Mouse (Mus musculus): Measurements from ENCODE around the gene Rtl1. TPM values are rescaled to one million over a fixed set of nuclear protein-coding genes. Genes with fewer than 3 reads are reported as not detected.

Rtl1 gene
- polyA plus RNA-seq, 1 experiment from 2014 or later, result 0.98 TPM

- Histone ChIP-seq H3K27ac (ENCODE audit: low read length) (peak overlapping the region; percentile 79), H3K4me2 (ENCODE audit: low read depth, low read length) (no peak overlapping the region), H3K4me3 (ENCODE audit: low read length) (no peak overlapping the region), H3K9me3 (ENCODE audit: control insufficient read depth, low read length) (no peaks in the 10 kb centered on the region), H3K27me3 (replicated peaks; ENCODE audit: control insufficient read depth, insufficient read depth, low read length) (no peaks in the 10 kb centered on the region), H3K9ac (ENCODE audit: low read depth, low read length) (no peak overlapping the region), H3K4me1 (ENCODE audit: control insufficient read depth, insufficient read depth, low read length) (peaks cover 15% of the 10 kb centered on the region), H3K36me3 (ENCODE audit: control insufficient read depth, insufficient read depth, low read length) (peaks cover 10% of the 10 kb centered on the region; the same call in 1 of the 2 replicates)
- whole genome bisulfite sequencing, result 57% methylated on average over 6 of the region's 6 CpGs
- 0 out of 2 replicates have a peak, but pooled peaks have one; percentile 37 for ATAC-seq
These were observed 4.4 kb downstream of the Rtl1 start for GRCm38 (mm10) chr12:109595753-109596152.

- WGBS, result 84% methylated on average over 7 of the region's 7 CpGs
- Histone ChIP-seq H3K9me3 (ENCODE audit: control insufficient read depth, low read length) (no peaks in the 10 kb centered on the region), H3K36me3 (ENCODE audit: control insufficient read depth, insufficient read depth, low read length) (peaks cover 10% of the 10 kb centered on the region; the same call in 1 of the 2 replicates), H3K27me3 (replicated peaks; ENCODE audit: control insufficient read depth, insufficient read depth, low read length) (no peaks in the 10 kb centered on the region), H3K27ac (ENCODE audit: low read length) (peak overlapping the region; percentile 79), H3K4me2 (ENCODE audit: low read depth, low read length) (no peak overlapping the region), H3K4me3 (ENCODE audit: low read length) (no peak overlapping the region), H3K4me1 (ENCODE audit: control insufficient read depth, insufficient read depth, low read length) (peaks cover 15% of the 10 kb centered on the region), H3K9ac (ENCODE audit: low read depth, low read length) (no peak overlapping the region)
- ATAC-seq, result 0 out of 2 replicates have a peak, but pooled peaks have one; percentile 52
These were observed 5.2 kb downstream of the Rtl1 start for GRCm38 (mm10) chr12:109594961-109595360.

GRCm38 (mm10) chr12:109582185-109582584, 17.9 kb downstream of the Rtl1 start:
- Histone ChIP-seq H3K9ac (ENCODE audit: low read depth, low read length) (no peak overlapping the region), H3K4me1 (ENCODE audit: control insufficient read depth, insufficient read depth, low read length) (0 out of 2 replicates have a peak, but pooled peaks cover 2% of the 10 kb centered on the region), H3K9me3 (ENCODE audit: control insufficient read depth, low read length) (no peaks in the 10 kb centered on the region), H3K36me3 (ENCODE audit: control insufficient read depth, insufficient read depth, low read length) (no peaks in the 10 kb centered on the region), H3K4me2 (ENCODE audit: low read depth, low read length) (no peak overlapping the region), H3K27me3 (replicated peaks; ENCODE audit: control insufficient read depth, insufficient read depth, low read length) (no peaks in the 10 kb centered on the region), H3K4me3 (ENCODE audit: low read length) (no peak overlapping the region), H3K27ac (ENCODE audit: low read length) (no peak overlapping the region)
- no peak for ATAC-seq
- 71% methylated on average over 5 of the region's 5 CpGs for WGBS

- Histone ChIP-seq H3K36me3 (ENCODE audit: control insufficient read depth, insufficient read depth, low read length) (peaks cover 4% of the 10 kb centered on the region; the same call in 1 of the 2 replicates), H3K4me1 (ENCODE audit: control insufficient read depth, insufficient read depth, low read length) (no peaks in the 10 kb centered on the region), H3K27ac (ENCODE audit: low read length) (no peak overlapping the region), H3K27me3 (replicated peaks; ENCODE audit: control insufficient read depth, insufficient read depth, low read length) (no peaks in the 10 kb centered on the region), H3K4me2 (ENCODE audit: low read depth, low read length) (no peak overlapping the region), H3K9ac (ENCODE audit: low read depth, low read length) (no peak overlapping the region), H3K9me3 (ENCODE audit: control insufficient read depth, low read length) (no peaks in the 10 kb centered on the region), H3K4me3 (ENCODE audit: low read length) (no peak overlapping the region)
- no peak for ATAC-seq
- WGBS, result 82% methylated on average over 4 of the region's 4 CpGs
These were observed 27.9 kb downstream of the Rtl1 start for GRCm38 (mm10) chr12:109572259-109572658.

GRCm38 (mm10) chr12:109560111-109560695, 39.9 kb downstream of the Rtl1 start:
- H3K9me3 ChIP-seq (ENCODE audit: control insufficient read depth, low read length), result no peaks in the 10 kb centered on the region
- WGBS, result 82% methylated on average over 10 of the region's 10 CpGs
- no peak for ATAC-seq
- no peak overlapping the region for H3K4me2 ChIP-seq (ENCODE audit: low read depth, low read length)
- H3K4me1 ChIP-seq (ENCODE audit: control insufficient read depth, insufficient read depth, low read length), result no peaks in the 10 kb centered on the region
- no peak overlapping the region for H3K9ac ChIP-seq (ENCODE audit: low read depth, low read length)
- H3K27me3 ChIP-seq (replicated peaks; ENCODE audit: control insufficient read depth, insufficient read depth, low read length), result no peaks in the 10 kb centered on the region
- no peak overlapping the region for H3K4me3 ChIP-seq (ENCODE audit: low read length)
- H3K27ac ChIP-seq (ENCODE audit: low read length), result no peak overlapping the region
- H3K36me3 ChIP-seq (ENCODE audit: control insufficient read depth, insufficient read depth, low read length), result no peaks in the 10 kb centered on the region

- Histone ChIP-seq H3K9me3 (ENCODE audit: control insufficient read depth, low read length) (no peaks in the 10 kb centered on the region), H3K4me2 (ENCODE audit: low read depth, low read length) (no peak overlapping the region), H3K27ac (ENCODE audit: low read length) (no peak overlapping the region), H3K4me3 (ENCODE audit: low read length) (no peak overlapping the region), H3K9ac (ENCODE audit: low read depth, low read length) (no peak overlapping the region), H3K36me3 (ENCODE audit: control insufficient read depth, insufficient read depth, low read length) (no peaks in the 10 kb centered on the region), H3K4me1 (ENCODE audit: control insufficient read depth, insufficient read depth, low read length) (no peaks in the 10 kb centered on the region), H3K27me3 (replicated peaks; ENCODE audit: control insufficient read depth, insufficient read depth, low read length) (no peaks in the 10 kb centered on the region)
- no peak for ATAC-seq
- 82% methylated on average over 7 of the region's 7 CpGs for WGBS
These were observed 41.1 kb downstream of the Rtl1 start for GRCm38 (mm10) chr12:109558891-109559487.

- H3K4me1 ChIP-seq (ENCODE audit: control insufficient read depth, insufficient read depth, low read length), result no peaks in the 10 kb centered on the region
- no peaks in the 10 kb centered on the region for H3K36me3 ChIP-seq (ENCODE audit: control insufficient read depth, insufficient read depth, low read length)
- H3K4me3 ChIP-seq (ENCODE audit: low read length), result no peak overlapping the region
These were observed 41.8 kb downstream of the Rtl1 start for GRCm38 (mm10) chr12:109558226-109558824.

GRCm38 (mm10) chr12:109555837-109556409, 44.2 kb downstream of the Rtl1 start:
- Histone ChIP-seq H3K9ac (ENCODE audit: low read depth, low read length) (no peak overlapping the region), H3K27ac (ENCODE audit: low read length) (no peak overlapping the region), H3K4me3 (ENCODE audit: low read length) (no peak overlapping the region), H3K36me3 (ENCODE audit: control insufficient read depth, insufficient read depth, low read length) (no peaks in the 10 kb centered on the region), H3K27me3 (replicated peaks; ENCODE audit: control insufficient read depth, insufficient read depth, low read length) (no peaks in the 10 kb centered on the region), H3K4me2 (ENCODE audit: low read depth, low read length) (no peak overlapping the region), H3K9me3 (ENCODE audit: control insufficient read depth, low read length) (no peaks in the 10 kb centered on the region), H3K4me1 (ENCODE audit: control insufficient read depth, insufficient read depth, low read length) (no peaks in the 10 kb centered on the region)
- WGBS, result 62% methylated on average over 15 of the region's 15 CpGs
- ATAC-seq, result no peak

More at GRCm38 (mm10) chr12:109558226-109558824, 41.8 kb downstream of the Rtl1 start:
- Histone ChIP-seq H3K9me3 (ENCODE audit: control insufficient read depth, low read length) (no peaks in the 10 kb centered on the region), H3K27me3 (replicated peaks; ENCODE audit: control insufficient read depth, insufficient read depth, low read length) (no peaks in the 10 kb centered on the region), H3K4me2 (ENCODE audit: low read depth, low read length) (no peak overlapping the region), H3K27ac (ENCODE audit: low read length) (no peak overlapping the region), H3K9ac (ENCODE audit: low read depth, low read length) (no peak overlapping the region)
- ATAC-seq, result no peak
- WGBS, result 77% methylated on average over 12 of the region's 12 CpGs

- H3K27me3 ChIP-seq (replicated peaks; ENCODE audit: control insufficient read depth, insufficient read depth, low read length), result no peaks in the 10 kb centered on the region
- H3K9me3 ChIP-seq (ENCODE audit: control insufficient read depth, low read length), result no peaks in the 10 kb centered on the region
- 71% methylated on average over 1 of the region's 1 CpGs for WGBS
- ATAC-seq, result no peak
- H3K36me3 ChIP-seq (ENCODE audit: control insufficient read depth, insufficient read depth, low read length), result no peaks in the 10 kb centered on the region
- H3K4me1 ChIP-seq (ENCODE audit: control insufficient read depth, insufficient read depth, low read length), result no peaks in the 10 kb centered on the region
- no peak overlapping the region for H3K4me3 ChIP-seq (ENCODE audit: low read length)
- H3K4me2 ChIP-seq (ENCODE audit: low read depth, low read length), result no peak overlapping the region
- no peak overlapping the region for H3K27ac ChIP-seq (ENCODE audit: low read length)
- no peak overlapping the region for H3K9ac ChIP-seq (ENCODE audit: low read depth, low read length)
These were observed 46.6 kb downstream of the Rtl1 start for GRCm38 (mm10) chr12:109553568-109553967.

Measured in intestine, embryonic 16.5 days (tissue).